Mouse (Mus musculus) lung, postnatal 36 days (tissue): ENCODE data around the gene Nin.

Experiments
- DNase-seq: peaks from one replicate; pipeline ENCODE4 v3.0.0; 2022; ENCODE audit warnings: mixed read lengths

The Nin gene

GRCm38 (mm10) chr12:70113351-70113750, at the start of gene Nin:
TSS of gene Nin (minus strand) at chr12:70113717.
- no peak for DNase-seq

- DNase-seq, result no peak
Observed at GRCm38 (mm10) chr12:70161057-70161456, 47.5 kb upstream of the Nin start.

GRCm38 (mm10) chr12:70157292-70158066, 44.0 kb upstream of the Nin start:
- DNase-seq, result no peak

- no peak for DNase-seq
Observed at GRCm38 (mm10) chr12:70156222-70156621, 42.7 kb upstream of the Nin start.

GRCm38 (mm10) chr12:70153842-70154241, 40.3 kb upstream of the Nin start, which contains the start of gene Abhd12b:
TSS of gene Abhd12b (plus strand) at chr12:70154142.
- no peak for DNase-seq

- peak; percentile 47 for DNase-seq
Observed at GRCm38 (mm10) chr12:70148631-70149265, 35.2 kb upstream of the Nin start.

- no peak for DNase-seq
Observed at GRCm38 (mm10) chr12:70147986-70148630, 34.6 kb upstream of the Nin start.

- DNase-seq, result no peak
Observed at GRCm38 (mm10) chr12:70145586-70145985, 32.1 kb upstream of the Nin start.

- peak; percentile 85 for DNase-seq
Observed at GRCm38 (mm10) chr12:70144637-70145448, 31.3 kb upstream of the Nin start.

GRCm38 (mm10) chr12:70144106-70144587, 30.6 kb upstream of the Nin start:
- DNase-seq, result peak; percentile 70

- no peak for DNase-seq
Observed at GRCm38 (mm10) chr12:70140993-70141576, 27.6 kb upstream of the Nin start.

GRCm38 (mm10) chr12:70140542-70140941, 27.0 kb upstream of the Nin start:
- DNase-seq, result peak; percentile 59

- no peak for DNase-seq
Observed at GRCm38 (mm10) chr12:70139871-70140270, 26.4 kb upstream of the Nin start.

GRCm38 (mm10) chr12:70137626-70138025, 24.1 kb upstream of the Nin start:
- peak; percentile 45 for DNase-seq

GRCm38 (mm10) chr12:70137095-70137494, 23.6 kb upstream of the Nin start:
- no peak for DNase-seq

GRCm38 (mm10) chr12:70136185-70136756, 22.8 kb upstream of the Nin start:
- peak; percentile 75 for DNase-seq

- peak; percentile 51 for DNase-seq
Observed at GRCm38 (mm10) chr12:70134627-70135235, 21.2 kb upstream of the Nin start.

GRCm38 (mm10) chr12:70131042-70131675, 17.6 kb upstream of the Nin start:
- DNase-seq, result no peak

GRCm38 (mm10) chr12:70129105-70129504, 15.6 kb upstream of the Nin start:
- peak; percentile 59 for DNase-seq

- DNase-seq, result no peak
Observed at GRCm38 (mm10) chr12:70126626-70127025, 13.1 kb upstream of the Nin start.

GRCm38 (mm10) chr12:70119552-70119951, 6.0 kb upstream of the Nin start:
- DNase-seq, result no peak
